Mouse (Mus musculus) right cerebral cortex, postnatal 36 days (tissue): ENCODE measurements around the gene I830077J02Rik.
"Not testable (repeated sequence)": the region's sequence is repeated elsewhere in the genome, so short reads cannot be mapped to it uniquely, and the experiment has no call there.

Experiments
- DNase-seq, 2 experiments: peaks; one replicate each; pipeline ENCODE4 v3.0.0; 2022; ENCODE audit warnings: low spot score in 2 of 2, mixed read lengths in 1 of 2

Gene I830077J02Rik

GRCm38 (mm10) chr3:105918355-105918745 lies 14.1 kb downstream of the I830077J02Rik start:
- DNase-seq = no peak

GRCm38 (mm10) chr3:105917656-105918354 lies 14.7 kb downstream of the I830077J02Rik start:
- no peak for DNase-seq

DNA sequence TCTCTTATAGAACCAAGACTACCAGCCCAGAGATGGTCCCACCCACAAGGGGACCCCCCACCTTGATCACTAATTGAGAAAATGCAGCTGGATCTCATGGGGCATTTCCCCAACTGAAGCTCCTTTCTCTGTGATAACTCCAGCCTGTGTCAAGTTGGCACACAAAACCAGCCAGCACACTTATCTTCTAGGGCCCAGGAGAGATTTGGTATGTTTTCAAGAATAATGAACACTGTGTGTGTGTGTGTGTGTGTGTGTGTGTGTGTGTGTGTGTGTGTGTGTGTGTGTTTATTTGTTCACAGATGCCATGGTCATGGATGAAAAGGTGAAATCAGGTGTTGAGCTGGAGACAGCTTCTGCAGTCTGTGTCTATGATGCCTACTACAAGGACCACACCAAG lies 16.0 kb downstream of the I830077J02Rik start:
- DNase-seq = not testable (repeated sequence)

DNA sequence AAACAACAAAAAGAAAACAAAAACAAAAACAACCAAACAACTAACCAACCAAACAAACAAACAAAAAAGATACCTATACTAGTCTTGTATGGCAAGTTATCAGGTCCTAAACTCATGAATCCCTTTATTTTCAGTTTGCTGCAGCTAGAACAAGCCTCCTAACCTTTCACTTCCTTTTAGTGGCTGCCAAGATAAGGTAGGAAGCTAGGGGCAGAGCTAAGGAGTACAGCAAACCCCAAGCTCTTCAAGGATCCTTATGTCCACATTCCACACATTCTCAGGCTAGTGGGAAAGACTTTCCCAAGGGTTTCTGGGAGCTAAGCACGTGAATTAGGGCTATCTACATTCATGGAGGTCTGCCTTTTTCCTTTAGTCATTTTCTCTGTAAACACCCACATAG lies 17.2 kb downstream of the I830077J02Rik start:
- no peak for DNase-seq

DNA sequence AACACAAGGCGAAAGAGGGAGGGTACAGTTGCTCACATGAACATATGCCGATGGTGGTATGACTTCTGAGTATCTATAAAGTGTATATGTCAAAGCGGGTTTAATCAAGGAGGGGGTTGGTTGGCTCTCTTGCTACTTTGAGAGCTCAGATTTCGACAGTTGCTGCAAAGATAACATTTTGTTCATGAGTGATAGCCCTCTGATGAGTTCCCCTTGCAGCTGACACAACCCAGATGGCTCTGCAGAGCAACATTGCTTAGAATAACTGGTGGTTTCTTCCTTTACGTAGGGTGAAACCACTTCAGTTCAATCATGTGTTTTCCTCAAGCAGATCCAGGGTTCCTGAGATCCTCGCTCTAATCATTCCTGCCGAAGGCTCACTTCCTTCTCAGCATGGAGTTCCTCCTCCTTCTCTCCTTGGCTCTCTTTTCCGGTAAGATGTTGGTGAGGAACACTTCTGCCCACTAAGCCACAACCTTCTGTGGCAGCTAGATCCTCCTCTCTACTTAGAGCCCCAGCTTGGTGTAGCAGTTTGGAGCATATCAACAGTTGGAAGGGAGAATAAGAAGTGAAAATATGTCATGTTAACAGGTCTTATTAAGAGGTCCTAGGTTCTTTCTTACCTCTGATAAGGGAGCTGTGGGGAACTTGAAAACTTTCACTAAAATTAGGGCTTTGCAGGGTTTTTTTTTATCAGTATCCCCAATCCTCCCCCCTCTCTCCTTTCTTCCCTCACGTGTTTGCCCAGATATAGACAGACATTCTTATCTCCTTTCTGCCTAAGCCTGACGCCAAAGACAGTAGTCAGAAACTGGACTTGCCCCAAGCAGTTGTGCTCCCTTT lies 18.4 kb downstream of the I830077J02Rik start:
- DNase-seq = no peak

DNA sequence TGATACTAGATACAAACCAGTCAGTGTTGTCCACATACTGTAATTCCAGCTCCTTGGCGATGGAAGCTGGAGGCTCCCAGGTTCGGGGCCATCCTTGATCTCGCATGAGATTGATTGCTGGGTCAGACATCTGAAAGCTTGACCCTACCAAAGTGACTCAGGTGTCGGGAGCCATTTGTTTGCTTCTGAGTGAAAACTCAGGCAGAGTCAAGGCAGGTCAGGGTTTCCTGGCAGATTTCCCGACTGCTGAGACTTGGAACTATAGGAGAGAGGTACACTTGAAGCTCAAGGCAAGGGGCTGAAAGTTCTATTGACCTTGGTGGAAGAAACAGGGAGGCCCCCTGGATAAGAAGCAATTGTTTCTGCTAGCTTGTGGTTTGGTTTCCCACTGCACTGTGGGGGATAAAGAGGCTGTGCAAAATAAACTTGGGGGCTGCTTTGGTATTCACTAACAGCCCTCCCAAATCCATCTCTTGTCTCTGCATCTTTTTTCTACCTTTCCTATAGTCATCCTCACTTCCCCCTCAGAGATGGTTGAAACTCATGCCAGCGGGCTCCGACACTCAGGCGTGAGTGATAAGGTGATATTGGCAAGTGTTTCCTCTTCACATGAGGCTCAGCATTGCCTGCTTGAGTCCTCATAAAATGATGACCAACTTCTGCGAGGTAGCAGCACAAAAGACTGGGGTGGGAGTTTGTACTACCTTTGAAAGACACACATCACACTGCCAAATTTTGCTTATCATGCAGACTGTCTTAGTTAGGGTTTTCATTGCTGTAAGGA lies 20.2 kb downstream of the I830077J02Rik start:
- no peak for DNase-seq

DNA sequence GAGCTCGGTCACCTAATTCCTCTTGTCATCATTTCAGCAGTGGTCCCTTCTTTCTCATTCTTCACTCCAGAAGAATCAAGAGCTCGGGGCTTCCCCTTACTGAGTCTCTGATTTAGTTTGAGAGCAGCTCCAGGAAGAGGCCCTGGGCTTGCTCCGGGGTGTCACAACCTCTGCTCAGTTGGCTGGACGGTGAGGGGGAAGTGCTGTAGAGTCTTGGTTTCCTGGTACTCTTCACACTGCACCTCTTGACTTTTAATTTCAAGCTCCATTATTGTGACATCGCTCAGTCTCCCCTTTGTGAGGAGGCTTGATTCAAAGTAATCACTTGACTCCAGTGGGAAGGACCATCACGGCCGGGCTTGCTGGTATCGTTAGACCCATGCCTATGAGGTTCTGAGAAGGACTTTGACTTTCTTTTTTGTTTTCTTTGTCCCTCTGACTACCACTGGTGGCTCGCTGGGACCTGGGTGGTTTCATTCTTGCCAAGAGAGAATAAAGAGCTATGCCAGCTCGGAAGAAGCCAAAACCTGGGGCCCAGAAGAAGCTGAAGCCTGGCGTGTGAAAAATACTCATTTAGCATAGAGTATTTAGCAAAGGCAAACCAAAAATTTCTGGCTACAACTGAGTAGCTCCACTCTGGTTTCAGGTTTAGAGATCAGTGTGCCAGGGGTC lies 21.8 kb downstream of the I830077J02Rik start:
- DNase-seq = no peak

GRCm38 (mm10) chr3:105908976-105909375 lies 23.5 kb downstream of the I830077J02Rik start:
- no peak for DNase-seq

DNA sequence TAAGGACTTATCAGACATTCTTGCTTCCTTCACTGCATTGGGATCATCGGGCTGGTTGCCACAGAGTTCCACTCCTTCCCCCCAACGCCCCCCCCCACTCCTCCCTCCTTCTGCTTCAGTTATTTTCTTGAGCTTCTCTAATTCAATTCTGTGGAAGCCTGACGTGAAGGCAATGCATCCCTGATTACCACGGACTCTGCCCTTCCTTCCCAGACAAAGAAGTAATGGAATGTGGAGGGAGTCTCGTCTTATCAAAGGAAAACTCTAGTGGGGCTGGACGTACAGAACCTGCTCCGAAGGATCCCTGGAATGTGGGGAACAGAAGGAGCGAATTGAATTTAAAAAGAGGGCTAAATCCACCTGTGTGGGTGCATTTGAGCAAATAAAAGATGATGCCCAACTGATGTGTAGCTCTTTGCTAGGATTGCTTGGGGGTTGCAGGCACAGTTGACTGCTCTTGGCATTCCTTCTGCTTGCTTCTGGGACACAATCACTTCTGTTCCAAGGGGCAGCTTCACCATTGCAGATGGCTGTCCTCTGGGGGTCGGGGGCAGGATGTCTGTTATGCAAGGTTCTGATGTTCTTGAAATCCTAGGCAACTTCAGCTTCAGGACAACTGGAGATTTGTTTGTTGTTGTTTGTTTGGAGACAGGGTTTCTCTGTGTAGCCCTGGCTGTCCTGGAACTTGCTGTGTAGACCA lies 24.4 kb downstream of the I830077J02Rik start:
- DNase-seq = no peak

GRCm38 (mm10) chr3:105904721-105905120 lies 27.7 kb downstream of the I830077J02Rik start:
- no peak for DNase-seq

GRCm38 (mm10) chr3:105904213-105904612 lies 28.3 kb downstream of the I830077J02Rik start:
- no peak for DNase-seq

- DNase-seq = no peak
Measured at GRCm38 (mm10) chr3:105901468-105901867, 31.0 kb downstream of the I830077J02Rik start.

- no peak for DNase-seq
Measured at GRCm38 (mm10) chr3:105900716-105901115, 31.7 kb downstream of the I830077J02Rik start.

DNA sequence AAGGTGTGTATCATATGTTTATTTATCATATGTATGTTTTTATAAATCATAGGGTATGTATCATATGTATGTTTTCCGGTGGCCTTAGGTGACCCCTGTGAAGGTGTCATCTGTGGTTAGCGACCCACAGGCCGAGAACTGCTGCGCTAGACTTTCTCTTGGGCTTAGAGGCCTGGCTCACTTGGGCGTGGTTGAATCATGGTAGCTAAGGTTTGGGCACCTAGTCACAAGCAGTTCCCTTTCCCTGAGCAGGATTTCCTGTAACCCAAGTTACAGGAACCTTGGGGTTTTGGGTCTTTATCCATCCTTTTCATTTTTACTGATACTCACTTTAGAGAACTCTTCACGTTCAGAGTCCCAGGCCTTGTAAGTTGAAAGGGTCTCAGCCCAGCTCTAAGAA lies 32.2 kb downstream of the I830077J02Rik start:
- no peak for DNase-seq

GRCm38 (mm10) chr3:105899394-105900147 lies 32.9 kb downstream of the I830077J02Rik start:
- peak; percentile 56 to 75 for DNase-seq

- no peak for DNase-seq
Measured at GRCm38 (mm10) chr3:105898861-105899260, 33.6 kb downstream of the I830077J02Rik start.

GRCm38 (mm10) chr3:105898325-105898724 lies 34.1 kb downstream of the I830077J02Rik start:
- DNase-seq = no peak

GRCm38 (mm10) chr3:105896811-105897210 lies 35.7 kb downstream of the I830077J02Rik start:
- DNase-seq = no peak

DNA sequence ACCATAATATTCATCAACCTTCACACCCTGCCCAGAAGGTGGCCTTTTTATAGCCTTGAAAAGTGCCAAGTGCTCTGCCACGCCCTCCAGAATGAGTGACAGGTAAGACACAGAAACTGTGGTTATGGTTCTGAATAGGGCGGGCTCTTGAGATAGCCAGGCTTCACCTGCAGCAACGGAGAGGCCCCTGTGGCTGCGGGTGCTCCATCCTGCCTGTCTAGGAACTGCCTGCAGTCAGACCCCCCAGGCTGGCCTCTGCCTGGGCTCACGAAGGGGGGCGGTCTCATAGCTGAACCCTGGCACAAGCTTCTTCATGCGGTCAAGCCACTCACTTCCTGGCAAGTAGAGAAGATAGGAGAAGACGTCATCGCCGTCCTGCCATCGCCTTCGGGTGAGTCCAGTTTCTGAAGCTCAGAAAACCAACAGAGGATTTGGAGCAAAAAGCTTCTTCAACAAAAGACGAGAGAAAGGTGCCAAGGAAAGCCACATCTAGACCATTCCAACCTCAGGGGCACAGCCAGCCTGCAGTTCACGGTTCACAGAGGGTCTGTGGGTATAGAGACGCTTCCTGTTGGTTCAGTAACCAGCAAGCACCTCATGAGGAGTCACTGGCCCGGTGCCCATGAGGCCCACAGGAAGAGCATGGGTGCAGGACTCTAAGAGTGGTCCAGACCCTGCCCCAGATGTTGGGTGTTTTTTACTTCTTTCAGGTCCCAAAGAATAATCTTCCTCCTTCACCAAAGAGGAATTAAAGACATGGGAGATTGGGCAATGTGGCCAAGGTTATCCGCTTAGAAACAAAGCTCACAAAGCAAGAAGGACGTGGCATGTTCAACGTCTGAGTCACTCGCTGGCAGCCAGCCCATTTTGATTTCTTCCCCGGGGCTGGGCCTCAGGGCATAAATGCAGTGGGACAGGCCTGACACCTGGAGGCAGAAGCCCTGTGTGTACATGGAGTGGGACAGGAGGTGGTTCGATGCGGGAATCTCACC lies 37.6 kb downstream of the I830077J02Rik start:
- no peak for DNase-seq
